Mouse (Mus musculus) liver, postnatal 0 days (tissue): ENCODE data around the gene Mocs3. TPM values are rescaled to one million over a fixed set of nuclear protein-coding genes. Genes with fewer than 3 reads are reported as not detected.

ENCODE experiments used
- ATAC-seq: fragments of 200-750 bp; cut with Nextera tagmentation; 2 replicates; pipeline ENCODE4 v1.8.0; 2017; ENCODE audit warnings: mild to moderate bottlenecking, moderate library complexity
- DNase-seq: peaks from one replicate; pipeline ENCODE4 v3.0.0-alpha.2; 2016
- H3K27ac ChIP-seq: fragments of 300-500 bp; sonication (generic); 2 replicates; pipeline ENCODE4 v1.5.1; 2014; ENCODE audit warnings: antibody characterized with exemption, moderate library complexity, mild to moderate bottlenecking, low read depth
- H3K27me3 ChIP-seq: fragments of 300-500 bp; sonication (generic); 2 replicates; pipeline ENCODE4 v1.6.1; 2014; ENCODE audit warnings: low read length, control low read depth, mixed read lengths; ENCODE audit not compliant: insufficient read depth
- H3K36me3 ChIP-seq: fragments of 300-500 bp; sonication (generic); replicated peaks from 2 replicates; pipeline ENCODE4 v1.6.1; 2014; ENCODE audit warnings: mild to moderate bottlenecking, control low read depth, low read length, moderate library complexity, mixed read lengths; ENCODE audit not compliant: insufficient read depth
- H3K4me1 ChIP-seq: fragments of 300-500 bp; sonication (generic); 2 replicates; pipeline ENCODE4 v1.6.1; 2014; ENCODE audit warnings: antibody characterized with exemption, mild to moderate bottlenecking, control low read depth; ENCODE audit not compliant: insufficient read depth
- H3K4me2 ChIP-seq: fragments of 300-500 bp; sonication (generic); 2 replicates; pipeline ENCODE4 v1.6.1; 2014; ENCODE audit warnings: low read depth, mild to moderate bottlenecking, low read length, moderate library complexity, mixed read lengths
- H3K4me3 ChIP-seq: fragments of 300-500 bp; sonication (generic); 2 replicates; pipeline ENCODE4 v1.5.1; 2014; ENCODE audit warnings: low read depth, low read length
- H3K9ac ChIP-seq: fragments of 300-500 bp; sonication (generic); replicated peaks from 2 replicates; pipeline ENCODE4 v1.6.1; 2014; ENCODE audit warnings: mild to moderate bottlenecking, moderate library complexity
- H3K9me3 ChIP-seq: fragments of 300-500 bp; sonication (generic); 2 replicates; pipeline ENCODE4 v1.6.1; 2016; ENCODE audit warnings: mild to moderate bottlenecking, control low read depth, low read length, mixed read lengths
- CTCF ChIP-seq: sonication (generic); IDR thresholded peaks from 2 replicates; pipeline ENCODE4 v1.5.1; 2016; ENCODE audit warnings: antibody characterized with exemption, low read depth
- EP300 ChIP-seq: IDR thresholded peaks from 2 replicates; pipeline ENCODE4 v1.6.1; 2016; ENCODE audit warnings: antibody characterized with exemption, low read depth, mild to moderate bottlenecking
- WGBS: fragments of 180-500 bp; shearing (Covaris S2); extraction: QIAGEN DNeasy Blood & Tissue Kit; methylation state at CpG from one replicate; pipeline ENCODE4 v1.1.7; 2014; ENCODE audit not compliant: insufficient replicate concordance; 5-methylcytosine and 5-hydroxymethylcytosine counted together
- polyA plus RNA-seq: library from polyadenylated mRNA; unstranded; fragments of >200 nt; fragmentation: Nextera tagmentation; extraction: Ambion mirVana; gene quantifications from 2 replicates; pipeline ENCODE4 v1.2.1, GENCODE M21; 2015

Mocs3 gene
- 3.6 and 4.9 TPM in 2 replicates for polyA plus RNA-seq

DNA sequence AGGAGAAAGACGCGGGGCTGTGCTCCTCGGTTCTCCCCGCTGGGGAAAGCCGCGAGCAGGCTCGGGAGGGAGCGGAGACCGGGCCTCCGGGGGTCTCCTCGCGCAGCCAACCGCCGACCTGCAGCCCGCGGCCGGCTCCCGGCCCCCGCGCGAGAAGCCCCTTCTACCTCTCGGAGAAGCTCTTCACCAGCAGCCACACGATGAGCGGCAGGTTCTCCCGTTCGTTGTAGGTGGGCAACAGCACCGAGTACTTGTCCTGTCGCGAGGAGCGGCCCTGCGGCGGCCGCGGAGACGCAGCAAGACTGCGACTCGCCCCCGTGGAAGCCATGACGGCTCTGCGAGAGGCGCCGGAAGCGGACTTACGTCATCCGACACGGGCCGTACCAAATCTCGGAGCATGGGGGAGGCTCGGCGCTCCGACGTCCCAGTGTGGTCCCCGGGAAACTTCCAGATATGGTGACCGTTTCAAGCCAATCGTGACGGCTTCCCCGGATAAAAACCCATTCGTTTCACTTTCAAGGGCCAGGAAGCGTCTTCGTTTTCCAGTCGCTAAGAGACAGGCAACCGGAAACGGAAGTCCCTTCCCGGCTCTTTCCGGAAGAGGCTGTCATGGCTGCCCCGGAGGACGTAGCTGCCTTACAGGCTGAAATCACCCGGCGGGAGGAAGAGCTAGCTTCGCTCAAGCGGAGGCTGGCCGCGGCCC, at the start of gene Mocs3, which contains the start of the genes Gm20716 and Dpm1:
Gene Mocs3 (plus strand): TSS at position 597 of the 703 bp plus-strand sequence.
Gene Gm20716 (minus strand): TSS at position 339 of the 703 bp plus-strand sequence.
Gene Dpm1 (minus strand): TSS at position 566 of the 703 bp plus-strand sequence.
- Histone ChIP-seq H3K9me3 (no peaks in the 10 kb centered on the region), H3K27me3 (no peaks in the 10 kb centered on the region), H3K9ac (peak within 1 kb of the TSS; percentile 96), H3K36me3 (peaks cover 16% of the 10 kb centered on the region), H3K4me3 (peak within 1 kb of the TSS; percentile 97), H3K27ac (peak within 1 kb of the TSS; percentile 86), H3K4me2 (peak within 1 kb of the TSS; percentile 98), H3K4me1 (peaks cover 28% of the 10 kb centered on the region)
- ATAC-seq (peak; percentile 85), DNase-seq (peak; percentile 89)
- under 1% methylated on average over 62 of the region's 73 CpGs for WGBS
- TF ChIP-seq EP300 (peak; percentile 54; the same call in 1 of the 2 replicates), CTCF (no peak)

DNA sequence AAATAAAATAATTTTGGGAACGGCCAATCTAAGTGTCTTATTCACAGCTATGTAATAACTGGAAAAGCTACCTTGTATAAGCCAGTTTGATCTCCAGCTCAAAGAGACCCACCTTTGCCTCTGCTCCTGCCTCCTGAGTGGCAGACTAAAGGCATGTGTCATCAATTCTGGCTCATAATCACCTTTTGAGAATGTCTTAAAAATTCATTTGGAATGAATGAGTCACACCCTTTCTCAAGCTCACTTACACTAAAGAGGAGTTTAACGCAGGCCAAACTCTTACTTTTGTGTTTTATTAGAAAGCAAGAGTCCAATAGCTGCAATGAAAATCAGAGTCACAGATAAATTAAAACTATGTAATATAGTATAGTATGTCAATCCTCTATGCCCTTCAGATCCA, 38.6 kb upstream of the Mocs3 start:
- no peak for DNase-seq
- TF ChIP-seq CTCF (no peak), EP300 (no peak)

DNA sequence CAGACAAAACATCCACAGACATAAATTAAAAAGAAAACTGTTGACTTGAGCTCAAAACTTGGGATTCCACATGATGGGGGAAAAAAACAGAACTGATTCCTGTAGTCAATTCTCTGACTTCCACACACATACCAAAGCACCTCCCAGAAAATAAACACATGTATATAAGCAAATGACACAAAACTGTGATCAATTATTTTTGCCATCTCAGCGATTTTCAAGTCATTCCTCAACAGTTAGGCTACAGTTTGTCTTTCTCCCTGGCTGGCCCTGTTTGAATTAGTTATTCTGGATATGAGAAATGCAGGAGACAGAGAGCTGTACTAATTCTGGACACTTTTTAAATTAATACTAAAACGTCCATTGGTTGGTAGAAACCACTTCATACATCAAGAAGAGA, 36.7 kb upstream of the Mocs3 start:
- H3K36me3 ChIP-seq: peaks cover 24% of the 10 kb centered on the region
- H3K4me1 ChIP-seq: peaks cover 22% of the 10 kb centered on the region
- 59% methylated on average over 2 of the region's 2 CpGs for WGBS
- H3K9ac ChIP-seq: no peak overlapping the region
- no peak overlapping the region for H3K4me2 ChIP-seq
- H3K27me3 ChIP-seq: no peaks in the 10 kb centered on the region
- ATAC-seq (no peak), DNase-seq (no peak)
- no peak for TF ChIP-seq CTCF
- TF ChIP-seq EP300: no peak
- no peak overlapping the region for H3K4me3 ChIP-seq
- no peak overlapping the region for H3K27ac ChIP-seq
- H3K9me3 ChIP-seq: no peaks in the 10 kb centered on the region

More for the DNA sequence above, 38.6 kb upstream of the Mocs3 start:
- ATAC-seq: no peak
- Histone ChIP-seq H3K9ac (no peak overlapping the region), H3K27ac (no peak overlapping the region), H3K36me3 (peaks cover 29% of the 10 kb centered on the region), H3K27me3 (no peaks in the 10 kb centered on the region), H3K4me1 (peaks cover 17% of the 10 kb centered on the region), H3K9me3 (no peaks in the 10 kb centered on the region), H3K4me2 (no peak overlapping the region), H3K4me3 (no peak overlapping the region)
- WGBS: 94% methylated on average over 2 of the region's 2 CpGs

DNA sequence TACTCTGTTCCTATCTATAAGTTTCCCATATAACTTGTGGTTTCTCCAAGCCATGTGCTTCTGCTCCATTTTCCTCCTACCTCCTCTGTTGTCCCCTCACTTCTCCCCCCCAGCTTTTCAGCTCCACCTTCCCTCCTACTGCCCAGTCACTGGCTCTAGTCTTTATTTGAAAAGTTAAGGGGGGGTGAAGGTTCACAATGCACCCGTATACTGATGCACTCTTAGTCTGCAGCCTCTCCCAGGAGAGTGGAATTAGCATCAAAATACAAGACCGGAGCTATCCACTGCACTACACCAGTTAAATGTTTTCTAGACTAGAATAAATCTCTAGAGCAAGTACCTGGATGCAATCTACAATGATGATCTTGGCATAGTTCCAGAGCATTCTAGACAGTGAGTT, 34.7 kb upstream of the Mocs3 start:
- WGBS: 74% methylated on average over 2 of the region's 2 CpGs
- ATAC-seq (no peak), DNase-seq (no peak)
- Histone ChIP-seq H3K4me1 (peaks cover 33% of the 10 kb centered on the region), H3K9me3 (no peaks in the 10 kb centered on the region), H3K4me3 (no peak overlapping the region), H3K27ac (no peak overlapping the region), H3K27me3 (no peaks in the 10 kb centered on the region), H3K9ac (no peak overlapping the region), H3K36me3 (peaks cover 30% of the 10 kb centered on the region), H3K4me2 (no peak overlapping the region)
- no peak for TF ChIP-seq EP300
- no peak for TF ChIP-seq CTCF

DNA sequence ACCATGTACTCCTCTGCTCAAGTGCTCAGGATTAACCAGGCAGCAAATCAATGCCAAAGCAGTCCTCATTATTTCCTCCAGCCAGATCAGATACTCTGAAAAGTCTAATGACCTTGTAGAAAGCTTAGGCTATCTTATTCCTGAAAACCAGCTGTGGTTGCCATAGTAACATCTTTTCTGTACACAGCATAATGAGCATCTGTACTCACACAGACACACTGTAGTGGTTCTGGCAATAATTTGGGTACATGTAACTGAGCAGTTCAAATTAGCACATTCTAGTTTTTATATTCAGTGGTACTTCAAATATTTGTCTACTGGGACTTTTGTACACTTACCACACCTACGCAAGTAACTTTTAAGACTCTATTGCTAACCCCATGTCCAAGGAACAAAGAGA, 32.0 kb upstream of the Mocs3 start:
- H3K27ac ChIP-seq: peak overlapping the region; percentile 52
- 73% methylated on average over 1 of the region's 1 CpGs for WGBS
- no peak for TF ChIP-seq EP300
- no peak for TF ChIP-seq CTCF
- H3K36me3 ChIP-seq: peaks cover 34% of the 10 kb centered on the region
- H3K4me3 ChIP-seq: no peak overlapping the region
- no peaks in the 10 kb centered on the region for H3K9me3 ChIP-seq
- no peak for ATAC-seq
- no peak for DNase-seq
- no peaks in the 10 kb centered on the region for H3K27me3 ChIP-seq
- H3K4me2 ChIP-seq: 0 out of 2 replicates have a peak overlapping the region, but pooled peaks have one; percentile 46
- no peak overlapping the region for H3K9ac ChIP-seq
- peaks cover 36% of the 10 kb centered on the region for H3K4me1 ChIP-seq

DNA sequence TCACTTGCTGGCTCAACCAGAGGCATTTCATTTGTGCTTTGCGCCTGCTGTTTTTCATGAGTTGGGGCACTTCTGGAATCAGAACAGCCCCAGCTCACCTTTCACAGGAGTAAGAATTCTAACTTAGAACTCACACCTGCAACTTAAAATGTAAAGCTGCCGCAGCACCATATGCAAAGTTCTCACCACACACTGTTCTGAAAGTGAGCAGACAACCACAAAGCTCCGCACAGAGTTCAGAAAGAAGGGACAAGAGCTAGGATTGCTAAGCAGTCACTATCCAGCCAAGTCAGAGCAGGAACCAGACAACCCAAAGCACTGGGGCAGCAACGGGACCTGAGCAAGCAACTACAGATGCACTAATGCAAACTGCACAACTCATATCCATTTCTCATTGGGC, 30.9 kb upstream of the Mocs3 start:
- peak overlapping the region; percentile 19; the same call in 1 of the 2 replicates for H3K9ac ChIP-seq
- H3K4me3 ChIP-seq: no peak overlapping the region
- WGBS: 87% methylated on average over 4 of the region's 4 CpGs
- H3K9me3 ChIP-seq: no peaks in the 10 kb centered on the region
- peaks cover 41% of the 10 kb centered on the region for H3K4me1 ChIP-seq
- no peak for TF ChIP-seq EP300
- TF ChIP-seq CTCF: no peak
- peak overlapping the region; percentile 46 for H3K4me2 ChIP-seq
- H3K27me3 ChIP-seq: no peaks in the 10 kb centered on the region
- H3K27ac ChIP-seq: peak overlapping the region; percentile 61; the same call in 1 of the 2 replicates
- ATAC-seq (no peak), DNase-seq (no peak)
- peaks cover 38% of the 10 kb centered on the region for H3K36me3 ChIP-seq
